Mouse (Mus musculus) embryo, embryonic 10.5 days (tissue): ENCODE data around the gene Tmem175.
A peak's percentile ranks its signal among the peaks of the same experiment; 100 is the strongest.
"Not testable (repeated sequence)": the region's sequence is repeated elsewhere in the genome, so short reads cannot be mapped to it uniquely, and the experiment has no call there.

Experiments
- DNase-seq: peaks from one replicate; pipeline ENCODE4 v3.0.0-alpha.2; 2015; ENCODE audit warnings: low spot score

The Tmem175 gene

DNA sequence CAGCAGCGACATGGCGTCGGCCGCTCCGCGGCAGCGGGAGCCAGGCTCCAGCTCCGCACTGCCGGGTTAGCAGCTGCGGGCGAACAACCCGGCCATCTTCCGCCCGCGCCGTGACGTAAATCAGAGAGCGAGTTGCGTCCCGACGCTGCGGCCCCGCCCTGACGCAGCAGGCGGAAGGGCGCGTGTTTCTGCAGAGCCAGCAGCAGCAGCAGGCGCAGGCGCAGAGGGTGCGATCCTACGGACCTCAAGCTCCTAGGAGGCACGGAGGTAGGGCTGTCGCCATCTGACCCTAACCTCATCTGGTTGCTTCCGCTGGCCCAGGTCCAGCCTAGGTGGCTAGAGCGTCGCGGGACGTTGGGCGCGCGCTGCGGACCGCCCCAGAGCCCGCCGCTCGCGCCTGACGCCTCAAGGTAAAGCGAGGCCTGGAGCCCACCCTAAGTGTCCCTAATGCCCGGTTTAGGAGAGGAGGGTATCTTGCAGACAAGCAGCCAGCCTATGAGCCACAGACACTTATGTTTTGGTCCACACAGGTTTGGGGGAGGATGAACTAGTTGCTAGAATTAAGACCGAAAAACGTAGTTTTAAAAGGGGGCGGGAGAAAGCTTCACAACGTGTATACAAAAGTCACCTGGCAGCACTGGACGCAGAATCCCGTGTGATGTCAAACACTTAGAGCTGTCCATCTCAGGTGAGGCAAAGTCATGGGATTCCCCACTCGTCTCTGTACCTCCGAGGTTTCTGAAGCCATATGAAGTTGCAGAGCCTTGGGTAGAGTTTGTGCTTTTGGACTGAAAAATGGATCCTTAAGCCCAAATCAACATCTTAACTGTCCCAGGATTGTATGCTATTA is at the start of gene Tmem175, which contains the start of gene Gak:
Gene Tmem175, plus strand, starts transcription at position 137 of the 850 bp plus-strand sequence.
Gene Gak, minus strand, starts transcription at position 122 of the 850 bp plus-strand sequence.
- DNase-seq: peak; percentile 95

DNA sequence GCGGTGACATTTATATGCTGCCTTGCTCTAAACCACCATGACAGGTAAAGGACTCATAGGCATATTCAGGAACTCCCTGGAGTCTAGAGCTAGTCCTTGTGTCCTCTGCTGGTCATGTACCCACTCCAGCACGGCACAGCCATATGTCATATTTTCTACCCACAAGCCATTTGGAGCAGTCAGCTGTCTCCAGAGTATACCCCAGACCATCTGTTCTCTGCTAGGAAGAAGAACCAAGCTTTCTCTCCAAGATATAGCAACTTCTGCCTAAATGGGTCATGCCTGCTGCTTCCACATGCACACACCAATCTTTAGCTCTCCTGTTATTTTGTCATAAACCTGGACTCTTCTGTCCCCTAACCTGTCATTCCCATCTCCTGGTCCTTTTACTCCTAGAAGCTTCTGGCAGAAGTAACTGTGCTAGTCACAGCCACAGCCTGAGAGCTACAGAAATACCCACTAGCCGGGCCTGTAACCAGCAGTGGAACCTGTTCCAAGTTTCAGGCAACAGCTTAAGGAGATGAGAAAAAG is 48.1 kb upstream of the Tmem175 start:
- no peak for DNase-seq

DNA sequence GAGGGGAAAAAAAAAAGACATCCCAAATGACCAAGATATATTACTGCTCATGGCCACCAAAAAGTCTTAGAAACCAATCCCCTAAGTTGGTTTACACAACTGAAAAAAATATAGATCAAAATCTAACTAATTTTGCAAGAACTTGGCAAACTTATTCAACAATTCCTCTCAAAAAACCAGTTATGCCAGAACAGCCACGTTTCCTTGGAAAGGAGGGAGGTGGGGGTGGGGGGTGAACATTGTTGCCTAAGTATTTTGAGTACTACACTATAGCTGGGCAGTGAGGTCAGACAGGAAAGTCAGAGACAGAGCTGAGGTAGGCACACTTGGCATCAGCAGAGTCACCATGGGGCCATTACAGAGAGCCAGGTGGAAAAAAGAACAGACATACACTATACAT is 29.6 kb upstream of the Tmem175 start:
- DNase-seq: no peak

DNA sequence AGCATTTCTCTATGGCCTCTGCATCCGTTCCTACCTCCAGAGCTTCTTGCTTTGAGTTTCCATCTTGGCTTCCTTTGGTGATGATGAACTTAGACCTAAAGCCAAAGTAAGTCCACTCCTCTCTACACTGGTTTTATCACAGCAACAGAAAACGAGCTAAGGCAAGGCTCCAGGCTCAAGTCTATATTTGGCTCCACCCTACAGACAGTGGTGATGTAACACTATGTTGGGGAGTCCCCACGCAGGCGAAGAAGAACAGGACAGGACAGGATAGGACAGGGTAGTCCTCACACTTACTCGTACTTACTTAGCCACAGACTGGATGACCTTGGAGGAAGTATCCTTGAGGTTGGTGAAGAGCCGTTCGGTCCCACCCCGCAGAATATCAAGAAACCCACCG is 27.0 kb upstream of the Tmem175 start:
- DNase-seq: no peak

DNA sequence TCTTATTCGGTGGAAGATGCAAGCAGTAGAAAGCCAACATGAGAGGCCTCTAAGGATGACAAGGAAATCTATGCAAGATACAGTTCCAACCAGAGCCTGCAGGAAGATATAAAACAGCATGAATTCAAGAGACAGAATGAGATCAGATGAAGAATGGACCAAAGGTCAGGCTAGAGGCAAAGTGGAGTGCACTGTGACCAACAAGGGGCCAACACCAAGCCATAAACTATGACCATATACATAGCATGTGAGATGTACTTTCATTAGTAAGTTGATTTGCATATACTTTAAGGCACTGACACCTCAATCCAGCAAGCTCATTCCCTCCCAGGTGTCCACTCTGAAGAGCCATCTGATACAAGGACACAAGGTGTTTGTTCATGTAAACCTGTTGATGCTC is 19.1 kb upstream of the Tmem175 start:
- DNase-seq: no peak

DNA sequence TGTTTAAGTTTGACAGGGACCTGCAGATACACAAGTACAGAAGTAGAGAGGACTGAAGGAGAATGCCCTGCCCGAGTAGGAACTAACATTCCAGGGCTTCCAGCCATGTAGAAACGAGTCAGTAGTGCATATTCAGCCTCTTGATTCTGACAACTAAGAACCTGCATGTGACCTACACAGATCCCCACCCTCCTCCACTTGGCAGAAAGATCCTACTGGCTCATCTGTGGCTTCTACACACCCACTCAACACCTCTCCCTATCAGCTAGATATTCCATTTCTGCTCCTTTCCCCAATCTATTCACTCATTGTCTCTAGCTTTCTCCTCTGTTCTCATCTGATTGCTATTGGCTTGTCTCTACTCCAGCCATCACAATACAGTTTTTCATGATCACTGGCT is 7.7 kb upstream of the Tmem175 start:
- DNase-seq: no peak

DNA sequence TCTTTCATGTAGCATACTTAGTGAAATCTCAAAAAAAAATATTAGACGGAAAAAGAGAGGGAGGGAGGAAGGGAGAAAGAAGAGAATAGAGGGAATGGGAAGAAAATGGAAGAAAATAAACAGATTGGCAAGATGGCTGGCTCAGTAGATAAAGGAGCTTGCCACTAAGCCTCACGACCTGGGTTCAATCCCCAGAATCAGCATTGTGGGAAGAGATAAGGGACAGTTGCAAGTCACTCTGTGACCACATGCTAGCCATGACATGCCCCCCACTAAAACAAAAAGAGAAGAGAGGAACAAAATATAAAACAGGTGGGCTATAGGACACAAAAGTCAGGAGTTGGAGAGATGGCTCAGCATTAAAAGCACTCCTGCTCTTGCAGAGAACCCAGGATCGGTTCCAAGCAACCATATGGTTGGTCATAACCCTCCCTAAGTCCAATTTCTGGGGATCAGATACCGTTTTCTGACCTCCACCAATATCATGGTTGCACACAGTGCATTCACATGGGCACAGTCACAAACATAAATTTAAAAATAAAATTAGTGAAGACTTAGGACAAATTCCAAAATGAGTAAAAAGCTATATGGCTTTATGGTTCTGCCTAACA is 3.4 kb upstream of the Tmem175 start:
- no peak for DNase-seq

DNA sequence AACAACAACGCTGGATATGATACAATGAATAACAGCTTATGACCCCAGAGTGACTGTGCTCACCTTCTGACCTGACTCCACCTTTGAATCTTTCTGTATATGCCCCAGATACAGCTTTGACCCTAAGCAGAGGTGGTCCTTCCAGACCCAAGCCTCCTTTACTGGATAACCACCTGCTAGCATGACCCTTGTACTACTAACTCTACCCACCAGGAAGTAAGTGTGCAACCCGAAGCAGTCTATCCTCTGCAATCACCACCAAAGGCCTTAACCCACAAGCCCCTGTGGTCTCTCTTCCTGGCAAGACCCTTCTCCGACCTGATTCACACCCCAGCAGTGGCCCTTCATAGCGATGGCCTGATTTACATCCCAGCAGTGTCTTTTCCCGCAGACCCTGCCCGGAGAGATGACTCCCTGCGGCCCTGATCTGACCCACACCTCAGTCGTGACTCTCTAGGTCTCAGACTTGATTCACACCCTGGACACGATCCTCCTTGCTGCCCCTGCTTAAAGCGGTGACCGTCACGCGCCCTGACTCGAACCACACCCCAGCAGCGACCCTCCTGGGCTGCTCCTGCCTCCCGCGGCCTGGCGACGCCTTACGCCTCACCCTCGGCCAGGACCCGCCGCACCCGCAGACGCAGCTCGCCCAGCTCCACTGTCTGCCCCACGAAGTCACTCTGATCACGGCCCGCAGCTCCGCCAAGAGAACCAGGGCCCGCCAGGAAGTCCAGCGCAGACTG is 508 bp upstream of the Tmem175 start:
- DNase-seq: no peak

DNA sequence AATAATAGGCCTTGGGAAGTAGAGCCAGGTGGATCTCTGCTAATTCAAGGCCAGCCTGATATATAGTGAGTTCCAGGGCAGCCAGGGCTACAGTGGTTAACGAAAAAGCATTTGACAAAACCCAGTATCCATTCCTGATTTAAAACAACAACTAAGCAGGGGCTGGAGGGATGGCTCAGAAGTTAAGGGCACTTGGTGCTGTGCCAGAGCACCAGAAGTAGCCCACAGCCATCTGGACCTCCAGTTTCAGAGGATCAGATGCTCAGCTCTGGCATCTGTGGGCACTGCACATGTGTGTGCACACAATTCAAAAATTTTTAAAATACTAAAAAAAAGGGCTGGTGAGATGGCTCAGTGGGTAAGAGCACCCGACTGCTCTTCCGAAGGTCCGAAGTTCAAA is 4.1 kb downstream of the Tmem175 start:
- DNase-seq: no peak

DNA sequence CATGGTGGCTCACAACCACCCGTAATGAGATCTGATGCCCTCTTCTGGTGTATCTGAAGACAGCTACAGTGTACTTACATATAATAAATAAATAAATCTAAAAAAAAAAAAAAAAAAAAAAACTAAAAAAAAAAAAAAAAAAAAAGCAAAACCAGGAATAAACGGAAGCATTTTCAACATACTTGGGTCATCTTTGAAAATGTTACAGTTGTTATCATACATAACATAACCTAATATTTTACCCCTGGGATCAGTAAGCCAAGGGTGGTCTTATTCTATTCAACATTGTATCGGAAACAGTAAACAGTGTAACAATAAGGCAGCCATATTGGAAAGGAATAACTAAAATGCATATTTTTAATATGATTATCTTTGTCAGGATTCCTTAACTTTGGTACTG is 4.5 kb downstream of the Tmem175 start:
- not testable (repeated sequence) for DNase-seq

DNA sequence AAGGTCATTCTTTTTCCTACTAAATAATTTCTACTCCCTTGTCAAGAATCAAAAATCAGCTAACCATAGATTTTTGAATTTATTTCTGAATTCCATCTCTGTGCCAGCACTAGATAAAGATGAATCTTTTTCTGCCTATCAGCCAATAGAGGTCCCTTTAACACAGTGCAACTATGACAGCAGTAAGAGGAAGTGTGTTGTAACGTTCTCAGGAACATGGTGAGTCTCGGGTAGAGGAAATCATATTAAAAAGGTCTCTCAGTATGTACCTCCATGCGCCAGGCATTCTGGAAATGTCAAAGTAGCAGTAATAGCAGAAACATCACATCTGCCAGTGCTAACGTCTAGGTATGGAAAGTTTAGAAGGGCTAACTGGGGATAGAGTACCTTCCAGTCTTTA is 6.6 kb downstream of the Tmem175 start:
- no peak for DNase-seq

DNA sequence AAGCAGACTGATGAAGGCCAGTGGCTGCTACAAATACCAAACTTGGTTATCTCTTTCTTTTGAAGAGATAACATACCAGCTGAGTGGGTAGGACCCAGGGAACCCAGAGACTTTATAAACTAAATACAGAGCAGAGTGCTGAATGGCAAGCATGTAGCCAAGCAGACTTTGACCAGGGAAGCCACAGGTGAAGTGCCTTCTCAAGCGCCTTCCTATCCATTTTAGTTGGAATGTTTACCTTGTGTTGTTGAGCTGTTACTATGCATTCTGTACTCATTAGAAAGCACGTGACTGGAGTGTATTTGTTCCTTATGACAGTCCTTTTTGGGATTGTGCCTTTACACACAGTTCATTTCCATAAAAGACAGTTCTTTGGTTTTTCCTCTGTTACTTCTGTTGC is 14.1 kb downstream of the Tmem175 start:
- DNase-seq: no peak

DNA sequence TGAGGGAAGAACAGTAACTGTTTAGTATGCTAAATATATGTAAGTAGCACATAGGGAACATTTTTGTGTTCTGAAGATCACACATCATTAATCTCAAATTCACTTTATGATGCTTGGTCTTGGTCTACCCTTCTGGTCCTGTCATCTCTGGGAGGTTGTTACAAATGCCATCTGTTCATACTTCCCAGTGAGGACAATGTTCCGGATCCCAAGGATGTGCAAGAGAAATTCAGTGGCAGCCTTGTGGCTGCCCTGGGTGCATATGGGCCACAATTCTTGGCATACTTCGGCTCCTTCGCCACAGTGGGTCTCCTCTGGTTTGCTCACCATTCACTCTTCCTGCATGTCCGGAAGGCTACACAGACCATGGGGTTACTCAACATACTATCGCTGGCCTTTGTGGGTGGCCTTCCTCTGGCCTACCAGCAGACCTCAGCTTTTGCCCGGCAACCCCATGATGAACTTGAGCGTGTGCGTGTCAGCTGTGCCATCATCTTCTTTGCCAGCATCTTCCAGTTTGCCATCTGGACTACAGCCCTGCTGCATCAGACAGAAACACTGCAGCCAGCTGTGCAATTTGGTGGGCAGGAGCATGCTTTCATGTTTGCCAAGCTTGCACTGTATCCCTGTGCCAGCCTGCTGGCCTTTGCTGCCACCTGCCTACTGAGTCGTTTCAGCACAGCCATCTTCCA is 16.2 kb downstream of the Tmem175 start:
- no peak for DNase-seq

DNA sequence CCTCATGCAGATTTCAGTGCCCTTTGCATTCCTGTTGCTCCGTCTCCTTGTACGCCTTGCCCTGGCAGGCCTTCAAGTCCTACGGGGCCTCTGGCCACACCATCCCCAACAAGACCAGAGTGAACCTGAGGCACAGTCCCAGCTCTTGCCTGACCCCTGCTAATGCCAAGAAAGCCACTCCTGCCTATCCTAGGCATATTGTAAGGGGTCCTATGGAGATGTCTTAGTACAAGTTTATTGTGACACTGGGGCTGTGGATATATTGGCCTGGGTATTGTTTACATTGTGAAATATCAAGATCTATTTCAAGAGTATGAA is 16.7 kb downstream of the Tmem175 start:
- DNase-seq: no peak

DNA sequence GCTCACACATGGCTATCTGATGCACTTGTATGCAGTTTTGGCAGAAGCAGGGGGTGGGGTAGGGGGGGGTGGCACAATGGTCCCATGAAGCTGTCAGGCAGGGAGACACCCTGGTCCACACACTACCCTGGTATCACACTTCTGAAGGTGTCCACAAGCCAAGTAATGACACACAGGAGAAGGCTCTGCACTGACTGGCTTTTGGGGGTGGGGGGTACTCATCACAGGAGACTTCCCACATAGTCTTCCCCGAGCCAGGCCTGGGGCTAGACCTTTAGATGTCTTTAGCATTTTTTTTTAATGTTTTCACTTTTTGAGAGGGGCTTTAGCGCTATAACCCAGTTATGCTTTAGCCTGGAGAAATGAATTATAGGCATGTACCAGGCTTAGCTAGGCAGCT is 17.7 kb downstream of the Tmem175 start:
- DNase-seq: no peak

DNA sequence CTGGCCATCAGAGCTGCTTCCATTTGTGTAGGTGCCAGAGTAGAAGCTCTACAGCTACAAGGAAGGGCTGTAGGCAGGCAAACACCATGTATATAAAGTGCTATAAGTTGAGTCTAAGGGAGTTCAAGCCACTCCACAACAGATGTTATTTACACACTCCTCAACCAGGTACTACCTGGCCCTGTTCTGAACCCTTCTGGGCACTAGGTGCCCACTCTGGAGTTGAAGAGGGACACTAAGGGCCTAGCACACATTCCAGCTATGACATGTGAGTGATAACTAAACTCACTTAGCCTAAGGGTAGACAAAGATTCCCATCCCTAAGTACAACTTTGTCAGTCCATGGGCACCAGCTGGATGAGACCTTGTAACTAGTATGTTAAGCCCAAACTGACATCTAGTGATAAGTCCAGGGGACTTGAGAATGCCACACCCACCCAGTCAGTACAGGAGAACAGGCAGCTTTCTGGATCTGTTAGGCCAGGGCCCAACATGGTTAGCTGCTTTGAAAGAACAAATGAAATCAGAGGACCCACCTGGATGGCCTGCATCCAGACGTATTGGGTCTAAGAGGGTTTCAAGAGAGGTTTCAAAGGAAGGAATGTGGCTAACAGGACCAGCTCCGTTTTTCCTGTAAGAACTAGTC is 18.4 kb downstream of the Tmem175 start:
- DNase-seq: no peak

DNA sequence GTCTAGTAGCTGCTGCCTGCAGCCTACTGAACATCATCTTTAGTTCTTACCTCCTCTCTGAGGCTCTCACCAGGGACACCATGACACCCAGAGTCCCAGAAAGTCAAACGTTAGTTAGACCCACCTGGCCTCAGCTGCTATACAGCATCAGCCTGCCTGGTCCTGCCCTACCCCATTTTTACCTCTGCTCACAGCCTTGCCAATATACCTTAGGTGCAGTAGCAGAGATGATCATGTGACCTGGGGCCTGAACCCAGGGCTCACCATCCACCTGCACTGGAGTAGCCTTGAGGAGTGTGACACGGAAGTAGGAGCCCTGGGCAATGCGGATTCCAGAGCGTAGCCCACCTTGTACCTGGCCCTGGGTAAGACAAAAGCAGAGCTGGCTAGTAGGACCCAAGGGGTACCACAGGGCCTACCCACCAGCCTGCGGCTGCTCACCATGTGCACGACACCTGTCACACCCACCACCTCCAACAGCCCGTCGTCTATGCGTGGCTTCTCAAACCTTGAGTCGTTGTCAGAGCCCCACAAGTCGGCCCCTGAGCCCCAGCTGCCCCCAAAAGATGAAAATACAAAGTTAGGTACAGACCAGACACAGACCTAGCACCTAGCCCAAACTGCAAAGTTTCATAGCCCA is 19.5 kb downstream of the Tmem175 start:
- DNase-seq: no peak

DNA sequence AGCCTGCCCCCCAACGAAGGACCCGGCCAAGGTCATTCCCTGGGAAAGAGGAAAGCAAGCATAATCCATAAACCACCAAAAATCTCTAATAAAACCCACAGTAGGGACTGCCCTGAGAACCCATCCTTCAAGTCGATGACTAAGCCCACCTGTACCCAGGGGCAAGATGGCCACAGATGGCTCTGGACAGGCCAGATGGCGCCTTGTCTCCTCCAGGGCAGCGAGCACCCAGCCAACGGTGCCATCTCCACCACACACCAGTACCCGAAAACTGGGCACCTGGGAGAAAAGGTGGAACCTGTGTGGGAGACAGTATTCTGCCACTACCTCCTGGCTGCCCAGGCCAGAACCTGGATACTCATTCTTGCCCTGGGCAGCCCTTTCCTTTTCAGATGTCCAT is 20.8 kb downstream of the Tmem175 start:
- no peak for DNase-seq

DNA sequence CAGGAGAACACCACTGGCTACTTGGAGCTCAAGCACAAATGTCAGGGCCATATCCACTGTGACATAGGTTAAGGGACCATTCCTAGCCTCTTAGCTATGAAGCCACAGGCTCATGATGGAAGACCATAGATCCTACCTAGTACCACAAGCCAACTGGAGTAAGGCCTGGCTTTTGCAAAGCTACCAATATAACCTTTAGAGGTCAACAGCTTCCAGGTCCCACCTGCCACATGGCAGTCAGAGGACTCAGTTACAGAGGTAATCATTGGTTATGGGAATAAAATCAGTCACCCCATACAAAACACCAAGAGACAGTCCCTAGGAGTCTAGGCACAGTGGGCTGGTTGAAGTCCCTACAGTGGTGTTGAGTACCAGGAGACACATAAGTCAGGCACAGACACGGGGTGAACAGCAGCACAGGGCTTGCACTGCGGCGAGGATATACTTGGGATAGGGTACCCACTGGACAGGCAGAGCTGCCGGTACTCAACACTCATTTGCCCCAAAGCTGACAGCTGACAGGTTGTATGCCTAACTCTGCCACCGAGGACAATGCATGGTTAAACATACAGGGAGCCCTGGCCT is 21.7 kb downstream of the Tmem175 start:
- no peak for DNase-seq

DNA sequence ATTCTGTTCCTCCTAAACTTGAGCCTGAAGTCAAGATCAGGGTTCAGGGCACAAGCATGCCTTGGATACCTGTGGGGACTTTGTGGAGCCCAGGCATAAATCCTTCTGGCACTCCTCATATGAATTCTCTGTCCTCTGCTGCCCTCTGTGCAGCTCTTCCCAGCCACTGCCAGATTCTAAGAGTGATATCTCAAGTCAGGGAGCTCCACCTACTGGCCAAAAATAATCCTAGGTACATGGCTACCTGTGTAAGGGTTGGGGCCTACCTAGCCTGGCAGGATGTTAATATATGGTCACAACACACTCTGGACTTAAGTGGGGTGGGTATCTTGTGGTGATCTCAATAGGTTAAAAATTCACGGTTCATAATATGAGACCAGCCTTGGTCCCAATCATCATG is 22.3 kb downstream of the Tmem175 start:
- peak; percentile 78 for DNase-seq

DNA sequence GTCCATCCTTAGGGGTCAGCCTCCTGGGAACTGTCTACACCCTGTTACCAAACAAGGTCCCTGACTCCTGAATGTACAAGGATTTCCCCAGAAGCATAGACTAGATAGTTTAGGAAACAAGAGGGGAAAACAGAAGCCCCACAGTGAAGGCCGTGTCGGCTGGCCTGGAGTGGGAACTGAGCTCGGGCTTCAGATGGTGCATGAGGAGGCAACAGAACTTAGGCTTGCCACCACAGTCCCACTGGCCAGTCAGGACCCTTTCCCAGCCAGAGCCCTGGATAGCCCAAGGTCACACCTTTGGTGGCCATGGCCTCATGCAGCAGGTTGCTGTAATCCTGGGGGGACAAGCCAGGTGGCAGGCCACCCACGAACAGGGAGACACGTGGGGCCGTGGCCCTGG is 23.8 kb downstream of the Tmem175 start:
- no peak for DNase-seq
